Mouse (Mus musculus): ENCODE measurements around the gene Sema3a.

The Sema3a gene

GRCm38 (mm10) chr5:13320138-13320537, 194.9 kb downstream of the Sema3a start:
- DNase-seq (ENCODE audit: low spot score), result no peak

- DNase-seq (ENCODE audit: low spot score), result no peak
Observed at GRCm38 (mm10) chr5:13327281-13327680, 202.1 kb downstream of the Sema3a start.

GRCm38 (mm10) chr5:13331412-13331811, 206.2 kb downstream of the Sema3a start:
- no peak for DNase-seq (ENCODE audit: low spot score)

- no peak for DNase-seq (ENCODE audit: low spot score)
Observed at GRCm38 (mm10) chr5:13337665-13338064, 212.5 kb downstream of the Sema3a start.

GRCm38 (mm10) chr5:13347068-13347467, 221.9 kb downstream of the Sema3a start:
- DNase-seq (ENCODE audit: low spot score), result no peak

- DNase-seq (ENCODE audit: low spot score), result no peak
Observed at GRCm38 (mm10) chr5:13351611-13352010, 226.4 kb downstream of the Sema3a start.

- DNase-seq (ENCODE audit: low spot score), result no peak
Observed at GRCm38 (mm10) chr5:13352995-13353394, 227.8 kb downstream of the Sema3a start.

- DNase-seq (ENCODE audit: low spot score), result no peak
Observed at GRCm38 (mm10) chr5:13353539-13353938, 228.3 kb downstream of the Sema3a start.

GRCm38 (mm10) chr5:13354913-13355312, 229.7 kb downstream of the Sema3a start:
- DNase-seq (ENCODE audit: low spot score), result no peak

GRCm38 (mm10) chr5:13358770-13359169, 233.6 kb downstream of the Sema3a start:
- no peak for DNase-seq (ENCODE audit: low spot score)

GRCm38 (mm10) chr5:13360711-13361110, 235.5 kb downstream of the Sema3a start:
- DNase-seq (ENCODE audit: low spot score), result no peak

- no peak for DNase-seq (ENCODE audit: low spot score)
Observed at GRCm38 (mm10) chr5:13365108-13365507, 239.9 kb downstream of the Sema3a start.

- no peak for DNase-seq (ENCODE audit: low spot score)
Observed at GRCm38 (mm10) chr5:13379223-13379622, 254.0 kb downstream of the Sema3a start.

- no peak for DNase-seq (ENCODE audit: low spot score)
Observed at GRCm38 (mm10) chr5:13384047-13384446, 258.8 kb downstream of the Sema3a start.

- DNase-seq (ENCODE audit: low spot score), result no peak
Observed at GRCm38 (mm10) chr5:13384714-13385113, 259.5 kb downstream of the Sema3a start.

- no peak for DNase-seq (ENCODE audit: low spot score)
Observed at GRCm38 (mm10) chr5:13386603-13387002, 261.4 kb downstream of the Sema3a start.

GRCm38 (mm10) chr5:13387679-13388078, 262.5 kb downstream of the Sema3a start:
- no peak for DNase-seq (ENCODE audit: low spot score)

GRCm38 (mm10) chr5:13389995-13390394, 264.8 kb downstream of the Sema3a start:
- DNase-seq (ENCODE audit: low spot score), result no peak

GRCm38 (mm10) chr5:13405432-13405831, 280.2 kb downstream of the Sema3a start:
- no peak for DNase-seq (ENCODE audit: low spot score)

- no peak for DNase-seq (ENCODE audit: low spot score)
Observed at GRCm38 (mm10) chr5:13406131-13406530, 280.9 kb downstream of the Sema3a start.

GRCm38 (mm10) chr5:13411920-13412319, 286.7 kb downstream of the Sema3a start:
- DNase-seq (ENCODE audit: low spot score), result no peak

- no peak for DNase-seq (ENCODE audit: low spot score)
Observed at GRCm38 (mm10) chr5:13413915-13414525, 288.8 kb downstream of the Sema3a start.

- no peak for DNase-seq (ENCODE audit: low spot score)
Observed at GRCm38 (mm10) chr5:13416960-13417710, 291.9 kb downstream of the Sema3a start.

All from T-cell, adult 2 months (primary cell).